Mouse (Mus musculus) liver, postnatal 0 days (tissue): ENCODE results near the gene Slc40a1. TPM values are rescaled to one million over a fixed set of nuclear protein-coding genes. Genes with fewer than 3 reads are reported as not detected.

Experiments
- ATAC-seq: fragments of 200-750 bp; cut with Nextera tagmentation; 2 replicates; pipeline ENCODE4 v1.8.0; 2017; ENCODE audit warnings: mild to moderate bottlenecking, moderate library complexity
- DNase-seq: peaks from one replicate; pipeline ENCODE4 v3.0.0-alpha.2; 2016
- H3K27ac ChIP-seq: fragments of 300-500 bp; sonication (generic); 2 replicates; pipeline ENCODE4 v1.5.1; 2014; ENCODE audit warnings: antibody characterized with exemption, moderate library complexity, mild to moderate bottlenecking, low read depth
- H3K27me3 ChIP-seq: fragments of 300-500 bp; sonication (generic); 2 replicates; pipeline ENCODE4 v1.6.1; 2014; ENCODE audit warnings: low read length, control low read depth, mixed read lengths; ENCODE audit not compliant: insufficient read depth
- H3K36me3 ChIP-seq: fragments of 300-500 bp; sonication (generic); replicated peaks from 2 replicates; pipeline ENCODE4 v1.6.1; 2014; ENCODE audit warnings: mild to moderate bottlenecking, control low read depth, low read length, moderate library complexity, mixed read lengths; ENCODE audit not compliant: insufficient read depth
- H3K4me1 ChIP-seq: fragments of 300-500 bp; sonication (generic); 2 replicates; pipeline ENCODE4 v1.6.1; 2014; ENCODE audit warnings: antibody characterized with exemption, mild to moderate bottlenecking, control low read depth; ENCODE audit not compliant: insufficient read depth
- H3K4me2 ChIP-seq: fragments of 300-500 bp; sonication (generic); 2 replicates; pipeline ENCODE4 v1.6.1; 2014; ENCODE audit warnings: low read depth, mild to moderate bottlenecking, low read length, moderate library complexity, mixed read lengths
- H3K4me3 ChIP-seq: fragments of 300-500 bp; sonication (generic); 2 replicates; pipeline ENCODE4 v1.5.1; 2014; ENCODE audit warnings: low read depth, low read length
- H3K9ac ChIP-seq: fragments of 300-500 bp; sonication (generic); replicated peaks from 2 replicates; pipeline ENCODE4 v1.6.1; 2014; ENCODE audit warnings: mild to moderate bottlenecking, moderate library complexity
- H3K9me3 ChIP-seq: fragments of 300-500 bp; sonication (generic); 2 replicates; pipeline ENCODE4 v1.6.1; 2016; ENCODE audit warnings: mild to moderate bottlenecking, control low read depth, low read length, mixed read lengths
- CTCF ChIP-seq: sonication (generic); IDR thresholded peaks from 2 replicates; pipeline ENCODE4 v1.5.1; 2016; ENCODE audit warnings: antibody characterized with exemption, low read depth
- EP300 ChIP-seq: IDR thresholded peaks from 2 replicates; pipeline ENCODE4 v1.6.1; 2016; ENCODE audit warnings: antibody characterized with exemption, low read depth, mild to moderate bottlenecking
- WGBS: fragments of 180-500 bp; shearing (Covaris S2); extraction: QIAGEN DNeasy Blood & Tissue Kit; methylation state at CpG from one replicate; pipeline ENCODE4 v1.1.7; 2014; ENCODE audit not compliant: insufficient replicate concordance; 5-methylcytosine and 5-hydroxymethylcytosine counted together
- polyA plus RNA-seq: library from polyadenylated mRNA; unstranded; fragments of >200 nt; fragmentation: Nextera tagmentation; extraction: Ambion mirVana; gene quantifications from 2 replicates; pipeline ENCODE4 v1.2.1, GENCODE M21; 2015

Slc40a1 gene
- polyA plus RNA-seq, 1 experiment from 2014 or later: 219 TPM

- Histone ChIP-seq H3K4me3 (no peak overlapping the region), H3K9me3 (no peaks in the 10 kb centered on the region), H3K4me2 (no peak overlapping the region), H3K4me1 (no peaks in the 10 kb centered on the region), H3K27ac (no peak overlapping the region), H3K36me3 (no peaks in the 10 kb centered on the region), H3K9ac (no peak overlapping the region), H3K27me3 (no peaks in the 10 kb centered on the region)
- DNase-seq (no peak), ATAC-seq (peak; percentile 23; the same call in 1 of the 2 replicates)
- TF ChIP-seq CTCF (no peak), EP300 (no peak)
- WGBS: 42% methylated on average over 3 of the region's 3 CpGs
These were observed 45.0 kb downstream of the Slc40a1 start for GRCm38 (mm10) chr1:45881228-45881832.

GRCm38 (mm10) chr1:45877463-45877862 lies 48.9 kb downstream of the Slc40a1 start:
- WGBS: 82% methylated on average over 3 of the region's 3 CpGs
- no peak overlapping the region for H3K27ac ChIP-seq
- peaks cover 11% of the 10 kb centered on the region for H3K4me1 ChIP-seq
- DNase-seq (no peak), ATAC-seq (no peak)
- H3K9me3 ChIP-seq: no peaks in the 10 kb centered on the region
- no peak overlapping the region for H3K4me3 ChIP-seq
- H3K27me3 ChIP-seq: no peaks in the 10 kb centered on the region
- H3K36me3 ChIP-seq: no peaks in the 10 kb centered on the region
- H3K4me2 ChIP-seq: no peak overlapping the region
- H3K9ac ChIP-seq: no peak overlapping the region
- TF ChIP-seq CTCF (no peak), EP300 (no peak)

- H3K27ac ChIP-seq: no peak overlapping the region
- no peak overlapping the region for H3K9ac ChIP-seq
- no peak for ATAC-seq
- no peaks in the 10 kb centered on the region for H3K9me3 ChIP-seq
- no peaks in the 10 kb centered on the region for H3K36me3 ChIP-seq
- no peaks in the 10 kb centered on the region for H3K27me3 ChIP-seq
- no peak for DNase-seq
- H3K4me2 ChIP-seq: no peak overlapping the region
- 80% methylated on average over 6 of the region's 6 CpGs for WGBS
- no peak overlapping the region for H3K4me3 ChIP-seq
- peaks cover 11% of the 10 kb centered on the region for H3K4me1 ChIP-seq
- TF ChIP-seq EP300 (no peak), CTCF (no peak)
These were observed 49.7 kb downstream of the Slc40a1 start for GRCm38 (mm10) chr1:45876450-45877198.

- Histone ChIP-seq H3K36me3 (no peaks in the 10 kb centered on the region), H3K27ac (no peak overlapping the region), H3K9me3 (no peaks in the 10 kb centered on the region), H3K4me2 (no peak overlapping the region), H3K4me1 (peaks cover 11% of the 10 kb centered on the region), H3K4me3 (no peak overlapping the region), H3K27me3 (no peaks in the 10 kb centered on the region), H3K9ac (no peak overlapping the region)
- ATAC-seq: no peak; the same call in 1 of the 2 replicates
- no peak for TF ChIP-seq CTCF
- no peak for TF ChIP-seq EP300
- 59% methylated on average over 2 of the region's 2 CpGs for WGBS
- no peak for DNase-seq
These were observed 50.7 kb downstream of the Slc40a1 start for GRCm38 (mm10) chr1:45875640-45876039.

GRCm38 (mm10) chr1:45873250-45873649 lies 53.1 kb downstream of the Slc40a1 start:
- Histone ChIP-seq H3K4me1 (peaks cover 21% of the 10 kb centered on the region), H3K27me3 (no peaks in the 10 kb centered on the region), H3K4me2 (no peak overlapping the region), H3K9ac (no peak overlapping the region), H3K36me3 (no peaks in the 10 kb centered on the region), H3K27ac (peak overlapping the region; percentile 64), H3K9me3 (no peaks in the 10 kb centered on the region), H3K4me3 (no peak overlapping the region)
- DNase-seq (no peak), ATAC-seq (peak; percentile 83)
- TF ChIP-seq EP300 (peak; percentile 68), CTCF (no peak)
- 32% methylated on average over 2 of the region's 2 CpGs for WGBS

- Histone ChIP-seq H3K9ac (no peak overlapping the region), H3K27ac (peak overlapping the region; percentile 56), H3K4me3 (no peak overlapping the region), H3K27me3 (no peaks in the 10 kb centered on the region), H3K9me3 (no peaks in the 10 kb centered on the region), H3K4me2 (no peak overlapping the region), H3K36me3 (no peaks in the 10 kb centered on the region), H3K4me1 (peaks cover 22% of the 10 kb centered on the region)
- TF ChIP-seq CTCF (no peak), EP300 (no peak)
- DNase-seq: no peak
- WGBS: 42% methylated on average over 3 of the region's 3 CpGs
- ATAC-seq: peak; percentile 55
These were observed 57.7 kb downstream of the Slc40a1 start for GRCm38 (mm10) chr1:45868479-45869137.
